Mouse (Mus musculus) midbrain, embryonic 16.5 days (tissue): ENCODE measurements around the gene Plekho2. TPM values are rescaled to one million over a fixed set of nuclear protein-coding genes. Genes with fewer than 3 reads are reported as not detected.

Experiments used
- ATAC-seq: fragments of 200-750 bp; cut with Nextera tagmentation; 2 replicates; pipeline ENCODE4 v1.8.0; 2017; ENCODE audit warnings: moderate TSS enrichment
- H3K27ac ChIP-seq: fragments of 300-500 bp; sonication (generic); 2 replicates; pipeline ENCODE4 v1.5.1; 2014; ENCODE audit warnings: mild to moderate bottlenecking, low read length, mixed read lengths
- H3K27me3 ChIP-seq: fragments of 300-500 bp; sonication (generic); 2 replicates; pipeline ENCODE4 v1.6.1; 2014; ENCODE audit warnings: low read depth, low read length, mixed read lengths; ENCODE audit not compliant: control insufficient read depth, insufficient read depth
- H3K36me3 ChIP-seq: fragments of 300-500 bp; sonication (generic); 2 replicates; pipeline ENCODE4 v1.6.1; 2014; ENCODE audit warnings: mild to moderate bottlenecking, low read length, moderate library complexity, mixed read lengths; ENCODE audit not compliant: control insufficient read depth, insufficient read depth
- H3K4me1 ChIP-seq: fragments of 300-500 bp; sonication (generic); 2 replicates; pipeline ENCODE4 v1.6.1; 2014; ENCODE audit warnings: mild to moderate bottlenecking, low read length, mixed read lengths; ENCODE audit not compliant: control insufficient read depth, insufficient read depth
- H3K4me2 ChIP-seq: fragments of 300-500 bp; sonication (generic); 2 replicates; pipeline ENCODE4 v1.6.1; 2014; ENCODE audit warnings: mild to moderate bottlenecking, low read length, mixed read lengths
- H3K4me3 ChIP-seq: fragments of 300-500 bp; sonication (generic); 2 replicates; pipeline ENCODE4 v1.5.1; 2014; ENCODE audit warnings: low read depth, mild to moderate bottlenecking, low read length, moderate library complexity, mixed read lengths
- H3K9ac ChIP-seq: fragments of 300-500 bp; sonication (generic); 2 replicates; pipeline ENCODE4 v1.6.1; 2014; ENCODE audit warnings: low read depth, low read length, mixed read lengths
- H3K9me3 ChIP-seq: fragments of 300-500 bp; sonication (generic); replicated peaks from 2 replicates; pipeline ENCODE4 v1.6.1; 2014; ENCODE audit warnings: mild to moderate bottlenecking, low read length, mixed read lengths; ENCODE audit not compliant: control insufficient read depth, poor library complexity, severe bottlenecking
- WGBS: fragments of 180-500 bp; shearing (Covaris S2); extraction: QIAGEN DNeasy Blood & Tissue Kit; methylation state at CpG from one replicate; pipeline ENCODE4 v1.1.7; 2014; 5-methylcytosine and 5-hydroxymethylcytosine counted together
- polyA plus RNA-seq: library from polyadenylated mRNA; unstranded; fragments of >200 nt; fragmentation: Nextera tagmentation; extraction: Ambion mirVana; gene quantifications from 2 replicates; pipeline ENCODE4 v1.2.1, GENCODE M21; 2015

The Plekho2 gene
- polyA plus RNA-seq, 1 experiment from 2014 or later = 3.8 TPM

DNA sequence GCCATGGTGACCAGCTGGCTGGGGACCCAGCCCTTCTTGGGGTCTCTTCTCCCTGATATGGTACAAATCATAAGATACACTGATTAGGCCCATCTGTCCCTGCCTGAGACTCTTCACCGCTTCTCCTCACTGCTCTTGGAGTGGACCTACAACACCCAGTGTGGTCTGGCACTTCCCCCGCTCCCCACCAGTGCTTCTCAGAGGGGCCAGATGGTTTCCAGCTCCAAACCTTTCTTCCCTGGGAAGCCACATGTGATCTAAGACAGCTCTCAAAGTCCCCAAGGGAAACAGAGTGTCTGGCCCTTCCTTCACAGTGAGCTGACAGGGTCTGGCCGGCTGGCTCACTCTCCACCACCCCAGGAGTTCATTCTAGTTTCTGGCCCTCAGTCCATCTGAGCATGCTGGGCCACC lies 65.0 kb downstream of the Plekho2 start:
- ATAC-seq = no peak
- WGBS = 68% methylated on average over 3 of the region's 3 CpGs

DNA sequence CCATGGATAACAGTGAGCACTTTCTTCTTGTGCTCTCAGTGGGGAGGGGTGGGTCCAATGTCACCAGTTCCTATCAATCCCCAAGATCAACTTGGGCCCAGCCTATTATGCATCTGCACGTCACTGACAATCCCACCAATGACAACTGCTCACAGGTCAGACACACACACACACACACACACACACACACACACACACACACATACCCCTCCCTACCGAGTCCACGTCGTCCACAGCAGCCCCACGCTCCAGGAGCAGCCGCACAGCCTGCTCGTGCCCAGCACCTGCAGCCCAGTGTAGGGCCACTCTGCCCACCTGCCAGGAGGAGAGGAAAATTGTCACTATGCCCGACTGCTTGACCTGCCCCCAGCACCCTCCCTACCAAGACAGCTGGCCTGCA lies 65.4 kb downstream of the Plekho2 start:
- Histone ChIP-seq H3K9me3 (no peaks in the 10 kb centered on the region), H3K4me3 (no peak overlapping the region), H3K27me3 (no peaks in the 10 kb centered on the region), H3K27ac (no peak overlapping the region), H3K36me3 (no peaks in the 10 kb centered on the region), H3K4me1 (no peaks in the 10 kb centered on the region), H3K9ac (no peak overlapping the region), H3K4me2 (no peak overlapping the region)
- ATAC-seq = no peak
- WGBS = 61% methylated on average over 8 of the region's 8 CpGs

More for the DNA sequence above, 65.0 kb downstream of the Plekho2 start:
- H3K36me3 ChIP-seq = no peaks in the 10 kb centered on the region
- no peak overlapping the region for H3K4me3 ChIP-seq
- H3K9me3 ChIP-seq = no peaks in the 10 kb centered on the region
- H3K4me1 ChIP-seq = no peaks in the 10 kb centered on the region
- no peak overlapping the region for H3K27ac ChIP-seq
- H3K27me3 ChIP-seq = no peaks in the 10 kb centered on the region
- no peak overlapping the region for H3K9ac ChIP-seq
- no peak overlapping the region for H3K4me2 ChIP-seq

DNA sequence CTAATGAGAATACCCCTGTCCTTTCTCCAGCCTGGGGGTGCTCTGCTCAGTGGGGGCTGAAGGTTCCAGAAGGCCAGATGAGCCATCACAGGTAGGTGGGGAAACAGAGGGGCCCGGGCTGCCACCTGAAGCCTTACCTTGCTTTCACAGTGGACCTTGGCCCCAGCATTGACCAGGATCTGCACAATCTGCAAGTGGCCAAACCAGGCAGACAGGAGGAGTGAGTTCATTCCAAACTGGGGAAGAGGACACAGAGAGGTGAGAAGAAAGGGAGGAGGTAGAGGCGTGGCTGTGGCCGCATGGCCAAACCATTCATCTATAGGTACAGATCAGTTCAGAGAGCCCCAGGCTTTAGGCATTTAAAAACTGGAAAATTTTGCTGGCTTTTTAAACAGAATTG lies 67.3 kb downstream of the Plekho2 start:
- Histone ChIP-seq H3K27ac (no peak overlapping the region), H3K36me3 (no peaks in the 10 kb centered on the region), H3K4me1 (no peaks in the 10 kb centered on the region), H3K27me3 (no peaks in the 10 kb centered on the region), H3K9me3 (no peaks in the 10 kb centered on the region), H3K4me3 (no peak overlapping the region), H3K9ac (no peak overlapping the region), H3K4me2 (no peak overlapping the region)
- 94% methylated on average over 3 of the region's 3 CpGs for WGBS
- ATAC-seq = no peak

DNA sequence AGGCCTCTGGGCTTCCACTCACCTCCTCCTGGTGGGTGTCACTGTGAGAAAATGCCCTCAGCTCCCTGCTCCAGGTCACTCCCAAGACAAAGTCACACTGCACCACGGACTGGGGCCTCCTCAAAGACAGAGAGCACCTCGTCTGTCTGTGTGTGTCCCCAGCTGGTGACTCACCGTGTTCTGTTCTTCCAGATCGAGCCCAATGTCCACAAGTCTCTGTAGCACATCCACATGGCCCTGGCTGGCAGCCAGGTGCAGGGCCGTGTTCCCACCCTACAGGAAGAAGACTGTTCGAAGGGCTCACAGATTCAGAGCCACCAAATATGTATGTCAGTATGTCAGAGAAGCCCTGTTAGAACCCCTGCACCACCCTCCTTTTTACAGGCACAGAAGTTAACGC lies 71.4 kb downstream of the Plekho2 start:
- WGBS = 71% methylated on average over 7 of the region's 7 CpGs
- no peaks in the 10 kb centered on the region for H3K4me1 ChIP-seq
- H3K9me3 ChIP-seq = no peaks in the 10 kb centered on the region
- no peak overlapping the region for H3K4me3 ChIP-seq
- H3K4me2 ChIP-seq = no peak overlapping the region
- no peaks in the 10 kb centered on the region for H3K36me3 ChIP-seq
- H3K27ac ChIP-seq = no peak overlapping the region
- H3K27me3 ChIP-seq = no peaks in the 10 kb centered on the region
- ATAC-seq = no peak
- no peak overlapping the region for H3K9ac ChIP-seq

DNA sequence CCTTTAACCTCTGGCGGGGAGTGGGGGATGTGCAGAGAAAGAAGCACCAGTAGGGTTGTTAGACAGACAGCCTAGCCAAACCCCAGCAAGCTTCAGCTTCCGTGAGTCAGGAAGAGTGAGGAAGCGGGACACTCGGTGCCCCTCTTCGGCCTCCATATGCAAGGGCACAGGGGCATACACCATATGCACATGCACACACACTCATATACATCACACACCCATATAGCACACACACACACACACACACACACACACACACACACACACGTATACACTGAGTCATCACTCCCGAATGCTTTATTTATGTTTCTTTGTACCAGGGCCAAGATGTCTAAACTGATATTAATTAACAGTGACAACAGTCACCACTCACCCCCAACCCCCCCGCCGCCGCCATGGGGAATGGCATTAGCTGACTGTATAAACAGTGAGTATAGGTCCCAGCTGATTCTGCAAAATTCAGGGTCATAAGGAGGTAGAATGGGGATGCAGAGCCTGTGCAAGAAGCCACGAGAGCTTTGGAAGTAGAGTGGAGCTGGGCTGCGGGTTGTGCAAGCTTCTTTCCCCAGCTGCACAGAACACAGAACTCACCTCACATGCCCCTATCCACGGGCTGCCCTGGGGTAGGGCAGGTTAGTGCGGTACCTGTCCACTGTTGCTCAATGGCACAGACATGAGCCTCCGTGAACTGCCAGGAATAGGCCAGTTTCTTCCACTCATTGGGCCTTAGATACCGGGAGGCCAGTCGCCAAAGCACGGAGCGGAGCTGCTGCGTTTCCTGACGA lies 76.9 kb downstream of the Plekho2 start:
- Histone ChIP-seq H3K27me3 (no peaks in the 10 kb centered on the region), H3K9ac (no peak overlapping the region), H3K36me3 (no peaks in the 10 kb centered on the region), H3K4me2 (no peak overlapping the region), H3K9me3 (no peaks in the 10 kb centered on the region), H3K27ac (no peak overlapping the region), H3K4me3 (no peak overlapping the region), H3K4me1 (no peaks in the 10 kb centered on the region)
- no peak for ATAC-seq
- 81% methylated on average over 21 of the region's 21 CpGs for WGBS

Other genes starting within 250 kb of the Plekho2 start
- 6.5 and 7.2 TPM in 2 replicates for gene Pdcd7, start 233.9 kb downstream of the Plekho2 start, polyA plus RNA-seq
- 2.1 and 2.7 TPM in 2 replicates for gene Ubap1l, start 219.0 kb downstream of the Plekho2 start, polyA plus RNA-seq
- gene Kbtbd13, start 188.4 kb downstream of the Plekho2 start, polyA plus RNA-seq = 0.50 and 0.67 TPM in 2 replicates
- 7.1 and 8.4 TPM in 2 replicates for gene Rasl12, start 181.5 kb downstream of the Plekho2 start, polyA plus RNA-seq
- gene Slc51b, start 157.1 kb downstream of the Plekho2 start, polyA plus RNA-seq = not detected in 2 replicates
- 23.2 and 25.0 TPM in 2 replicates for gene Mtfmt, start 144.3 kb downstream of the Plekho2 start, polyA plus RNA-seq
- gene Spg21, start 119.1 kb downstream of the Plekho2 start, polyA plus RNA-seq = 111 and 126 TPM in 2 replicates
- gene Ankdd1a, start 59.8 kb downstream of the Plekho2 start, polyA plus RNA-seq = 1.1 and 1.8 TPM in 2 replicates
- gene Pif1, start 7.1 kb upstream of the Plekho2 start, polyA plus RNA-seq = 2.0 and 2.1 TPM in 2 replicates
- gene Rbpms2, start 49.6 kb upstream of the Plekho2 start, polyA plus RNA-seq = 2.9 TPM in 2 replicates
- 384 and 407 TPM in 2 replicates for gene Oaz2, start 88.0 kb upstream of the Plekho2 start, polyA plus RNA-seq
- 6.6 and 6.8 TPM in 2 replicates for gene Zfp609, start 247.5 kb upstream of the Plekho2 start, polyA plus RNA-seq